Mouse (Mus musculus): Measurements from ENCODE around the gene Ppm1n.

GRCm38 (mm10) chr7:19247511-19247910, 32.4 kb downstream of the Ppm1n start:
- no peak for TF ChIP-seq POLR2A (IDR thresholded peaks at IDR 0.05; ENCODE audit: insufficient read depth, low read length)
- no peak for TF ChIP-seq CTCF (IDR thresholded peaks at IDR 0.05; ENCODE audit: low read depth, low read length)
